Mouse (Mus musculus) lung, embryonic 15.5 days (tissue): Measurements from ENCODE around the gene Pax9. TPM values are rescaled to one million over a fixed set of nuclear protein-coding genes. Genes with fewer than 3 reads are reported as not detected.
A peak's percentile ranks its signal among the peaks of the same experiment; 100 is the strongest.

Source experiments
- ATAC-seq: fragments of 200-750 bp; cut with Nextera tagmentation; 2 replicates; pipeline ENCODE4 v1.8.0; 2017; ENCODE audit warnings: moderate number of reproducible peaks, borderline replicate concordance; ENCODE audit not compliant: low FRiP score, low TSS enrichment; ENCODE audit errors: extremely low read depth
- H3K27ac ChIP-seq: fragments of 300-500 bp; sonication (generic); 2 replicates; pipeline ENCODE4 v1.5.1; 2015; ENCODE audit warnings: moderate library complexity, mild to moderate bottlenecking, inconsistent platforms
- H3K27me3 ChIP-seq: fragments of 300-500 bp; sonication (generic); 2 replicates; pipeline ENCODE4 v1.6.1; 2015; ENCODE audit warnings: inconsistent platforms
- H3K36me3 ChIP-seq: fragments of 300-500 bp; sonication (generic); 2 replicates; pipeline ENCODE4 v1.6.1; 2015; ENCODE audit warnings: inconsistent platforms
- H3K4me1 ChIP-seq: fragments of 300-500 bp; sonication (generic); 2 replicates; pipeline ENCODE4 v1.6.1; 2015; ENCODE audit warnings: inconsistent platforms
- H3K4me2 ChIP-seq: fragments of 300-500 bp; sonication (generic); 2 replicates; pipeline ENCODE4 v1.6.1; 2015; ENCODE audit warnings: inconsistent platforms, mild to moderate bottlenecking, moderate library complexity
- H3K4me3 ChIP-seq: fragments of 300-500 bp; sonication (generic); 2 replicates; pipeline ENCODE4 v1.5.1; 2015; ENCODE audit warnings: mild to moderate bottlenecking, inconsistent platforms
- H3K9ac ChIP-seq: fragments of 300-500 bp; sonication (generic); 2 replicates; pipeline ENCODE4 v1.6.1; 2015; ENCODE audit warnings: inconsistent platforms
- H3K9me3 ChIP-seq: fragments of 300-500 bp; sonication (generic); 2 replicates; pipeline ENCODE4 v1.6.1; 2016; ENCODE audit warnings: inconsistent platforms
- whole genome bisulfite sequencing: fragments of 180-500 bp; shearing (Covaris S2); methylation state at CpG from one replicate; pipeline ENCODE4 v1.1.7; 2015; 5-methylcytosine and 5-hydroxymethylcytosine counted together
- polyA plus RNA-seq: library from polyadenylated mRNA; unstranded; fragments of >200 nt; fragmentation: Nextera tagmentation; extraction: Ambion mirVana; gene quantifications from 2 replicates; pipeline ENCODE4 v1.2.1, GENCODE M21; 2015

Gene Pax9
- 0.67 and 0.90 TPM in 2 replicates for polyA plus RNA-seq

DNA sequence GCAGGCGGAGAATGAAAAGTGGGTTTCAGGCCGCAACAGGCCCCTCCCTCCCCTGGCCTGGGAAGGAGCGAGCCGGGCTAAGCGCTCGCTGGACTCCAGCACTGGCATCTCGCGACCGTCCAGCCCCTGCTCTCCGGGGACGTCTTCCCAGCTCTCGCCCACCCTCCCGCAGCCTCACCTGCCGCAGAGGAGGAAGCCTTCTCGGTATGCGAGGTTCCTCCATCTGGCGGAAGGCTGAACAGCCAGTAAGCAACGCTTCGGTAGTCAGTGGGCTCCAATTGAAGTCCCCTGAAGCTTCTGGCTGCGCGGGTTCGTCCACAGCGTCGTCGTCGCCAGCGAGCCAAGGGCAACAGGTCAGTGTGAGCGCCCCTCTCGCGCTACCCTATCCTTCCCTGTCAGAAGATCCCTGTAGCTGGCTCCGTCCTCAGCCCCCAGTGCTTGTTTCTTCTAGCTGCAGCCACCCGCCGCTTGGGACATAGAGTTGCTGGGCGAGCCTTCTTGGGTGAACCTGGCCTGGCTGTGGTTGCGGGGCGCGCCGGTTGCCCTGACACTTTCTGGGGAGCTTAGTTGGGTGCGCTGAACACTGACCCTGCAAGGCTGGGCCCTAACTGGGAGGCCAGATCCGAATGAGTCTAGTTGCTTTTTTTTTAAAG, at the start of gene Pax9:
Gene Pax9 (plus strand): TSS at position 341 of the 653 bp plus-strand sequence.
- H3K9me3 ChIP-seq, result no peaks in the 10 kb centered on the region
- H3K27ac ChIP-seq, result no peak within 1 kb of the TSS
- no peak within 1 kb of the TSS for H3K9ac ChIP-seq
- ATAC-seq, result no peak
- no peaks in the 10 kb centered on the region for H3K36me3 ChIP-seq
- peaks cover 33% of the 10 kb centered on the region for H3K4me1 ChIP-seq
- peaks cover 98% of the 10 kb centered on the region for H3K27me3 ChIP-seq
- peak within 1 kb of the TSS; percentile 24 for H3K4me3 ChIP-seq
- WGBS, result 2% methylated on average over 37 of the region's 40 CpGs
- H3K4me2 ChIP-seq, result peak within 1 kb of the TSS; percentile 42

DNA sequence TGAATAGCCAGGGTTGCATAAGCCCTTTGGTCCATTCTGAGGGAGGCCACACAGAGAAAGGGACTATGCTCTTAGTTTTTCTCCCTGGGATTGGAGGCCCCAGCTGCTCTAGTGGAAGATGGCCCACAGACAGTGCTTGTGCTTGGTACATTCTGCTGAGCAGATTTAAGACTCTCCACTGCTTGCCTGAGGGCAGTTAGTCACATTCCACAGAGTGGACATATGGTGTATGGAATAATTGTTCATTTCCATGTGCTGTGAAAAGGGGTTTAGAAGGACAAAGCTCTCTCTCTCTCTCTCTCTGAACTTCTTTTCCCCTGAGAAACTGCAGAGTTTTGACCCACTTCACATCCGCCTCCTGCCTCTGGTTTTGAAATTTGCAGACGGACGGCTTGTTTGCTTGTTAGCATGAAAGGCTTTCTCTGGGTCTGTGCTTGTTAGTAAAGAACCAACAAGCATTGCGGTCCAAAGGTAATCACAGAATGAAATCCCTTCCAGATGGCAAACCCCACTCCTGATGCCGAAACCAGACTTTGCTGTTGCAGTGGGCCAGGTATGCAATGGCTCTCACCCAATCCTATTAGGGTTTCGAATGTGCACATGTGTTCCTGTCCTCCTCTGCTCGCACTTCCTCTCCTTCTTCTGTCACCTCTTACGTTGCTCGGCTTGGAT, 22.0 kb upstream of the Pax9 start:
- Histone ChIP-seq H3K4me2 (no peak overlapping the region), H3K4me1 (no peaks in the 10 kb centered on the region), H3K4me3 (no peak overlapping the region), H3K9ac (no peak overlapping the region), H3K36me3 (no peaks in the 10 kb centered on the region), H3K9me3 (no peaks in the 10 kb centered on the region), H3K27ac (no peak overlapping the region), H3K27me3 (no peaks in the 10 kb centered on the region)
- no peak for ATAC-seq
- WGBS, result 76% methylated on average over 9 of the region's 9 CpGs

DNA sequence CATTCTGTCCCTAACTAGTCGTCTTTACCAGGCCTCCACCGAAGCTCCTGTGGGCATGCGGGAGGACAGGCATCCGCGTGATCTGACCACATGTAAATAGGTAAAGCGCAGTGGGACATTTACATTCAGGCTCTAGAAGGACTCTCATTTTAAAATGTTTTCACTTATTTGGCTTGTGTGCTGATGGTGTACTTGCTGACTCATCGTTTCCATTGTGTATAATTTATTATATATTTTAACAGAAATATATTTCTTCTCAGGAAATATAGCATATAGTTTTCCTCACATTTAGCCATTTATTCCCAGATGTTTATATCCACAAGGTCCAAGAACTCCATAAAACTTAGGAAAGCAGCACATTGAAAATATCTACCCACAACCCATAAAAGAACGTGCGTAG, 20.8 kb upstream of the Pax9 start:
- Histone ChIP-seq H3K9me3 (no peaks in the 10 kb centered on the region), H3K4me1 (no peaks in the 10 kb centered on the region), H3K4me2 (no peak overlapping the region), H3K4me3 (no peak overlapping the region), H3K27ac (no peak overlapping the region), H3K9ac (no peak overlapping the region), H3K27me3 (no peaks in the 10 kb centered on the region), H3K36me3 (no peaks in the 10 kb centered on the region)
- 91% methylated on average over 9 of the region's 9 CpGs for WGBS
- ATAC-seq, result no peak

DNA sequence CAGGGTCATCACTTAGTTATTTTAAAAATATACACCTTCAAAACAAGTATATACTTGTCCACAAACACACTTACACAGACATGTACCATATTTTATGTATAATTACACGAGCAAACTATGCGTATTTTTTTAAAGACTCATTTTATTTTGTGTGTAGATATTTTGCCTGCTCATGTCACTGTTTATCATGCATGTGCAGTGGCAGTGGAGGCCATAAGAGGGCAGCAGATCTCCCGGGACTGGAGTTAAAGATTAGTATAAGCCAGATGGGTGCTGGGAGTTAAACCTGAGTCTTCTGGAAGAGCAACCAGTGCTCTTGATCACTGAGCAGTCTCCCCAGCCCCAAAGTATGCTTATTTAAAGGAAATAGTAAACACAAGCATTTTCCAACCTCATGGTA, 16.8 kb upstream of the Pax9 start:
- H3K4me2 ChIP-seq, result no peak overlapping the region
- WGBS, result 32% methylated on average over 3 of the region's 3 CpGs
- H3K9me3 ChIP-seq, result no peaks in the 10 kb centered on the region
- no peak for ATAC-seq
- no peak overlapping the region for H3K27ac ChIP-seq
- H3K36me3 ChIP-seq, result no peaks in the 10 kb centered on the region
- no peak overlapping the region for H3K4me3 ChIP-seq
- no peaks in the 10 kb centered on the region for H3K4me1 ChIP-seq
- H3K9ac ChIP-seq, result no peak overlapping the region
- H3K27me3 ChIP-seq, result peaks cover 21% of the 10 kb centered on the region

DNA sequence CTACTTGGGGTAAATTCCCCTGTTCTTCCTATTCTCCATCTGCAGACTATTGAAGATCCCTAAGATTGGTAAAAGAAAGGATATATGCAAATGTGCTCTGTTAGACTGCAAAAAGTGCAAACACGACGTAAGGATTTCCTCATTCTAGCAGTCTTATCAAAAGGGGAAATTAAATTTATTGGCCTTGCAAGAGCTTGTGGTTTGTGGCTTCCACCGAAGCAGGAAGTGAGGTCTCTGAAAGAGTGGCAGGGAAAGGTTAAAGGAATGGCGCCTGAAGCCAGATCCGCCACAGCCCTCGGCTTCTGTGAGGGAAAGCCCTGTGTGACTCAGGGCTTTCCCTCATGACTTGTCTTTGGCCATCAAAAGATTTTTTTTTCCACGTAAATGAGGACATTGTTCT, 13.9 kb upstream of the Pax9 start:
- H3K4me3 ChIP-seq, result no peak overlapping the region
- H3K36me3 ChIP-seq, result no peaks in the 10 kb centered on the region
- no peak overlapping the region for H3K9ac ChIP-seq
- H3K27ac ChIP-seq, result no peak overlapping the region
- no peak overlapping the region for H3K4me2 ChIP-seq
- ATAC-seq, result no peak
- peaks cover 50% of the 10 kb centered on the region for H3K27me3 ChIP-seq
- WGBS, result 56% methylated on average over 7 of the region's 7 CpGs
- H3K9me3 ChIP-seq, result no peaks in the 10 kb centered on the region
- H3K4me1 ChIP-seq, result 0 out of 2 replicates have a peak, but pooled peaks cover 6% of the 10 kb centered on the region

DNA sequence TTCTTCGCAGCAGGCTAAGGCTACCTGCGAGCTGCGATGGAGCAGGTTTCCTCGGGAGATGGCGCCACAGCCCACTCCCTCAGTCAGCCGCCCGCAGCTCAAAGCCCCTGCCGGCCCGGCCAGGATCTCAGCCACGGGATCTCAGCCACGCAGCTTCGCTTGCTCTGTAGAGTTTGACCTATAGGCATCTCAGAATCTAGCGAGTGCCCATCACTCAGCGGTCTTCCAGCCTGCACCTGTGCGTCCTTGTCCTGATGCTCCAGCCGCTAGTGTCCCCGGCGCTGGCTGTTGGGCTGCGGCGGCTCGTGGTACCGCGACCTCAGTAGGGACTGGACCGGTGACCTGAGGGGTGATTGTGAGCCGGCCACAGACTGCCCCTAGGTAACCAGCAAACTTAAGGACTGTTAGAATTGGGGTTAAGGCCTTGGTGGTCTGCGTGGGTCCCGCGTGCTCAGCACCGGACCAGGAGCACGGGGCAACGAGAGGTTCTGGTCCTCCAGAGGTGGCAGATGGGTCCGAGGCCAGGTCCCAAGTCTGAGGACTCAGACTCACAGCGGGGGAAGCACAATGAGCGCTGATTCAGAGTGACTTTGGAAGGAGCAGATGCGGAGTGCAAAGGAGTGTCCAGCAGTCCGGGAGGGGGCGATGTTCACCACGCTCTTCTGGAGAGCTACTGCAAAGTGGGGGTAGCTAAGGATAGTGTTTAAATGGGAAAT, 10.3 kb upstream of the Pax9 start:
- H3K4me3 ChIP-seq, result peak overlapping the region; percentile 26
- ATAC-seq, result peak; percentile 55; the same call in 1 of the 2 replicates
- under 1% methylated on average over 38 of the region's 38 CpGs for WGBS
- H3K27ac ChIP-seq, result no peak overlapping the region
- H3K36me3 ChIP-seq, result no peaks in the 10 kb centered on the region
- peak overlapping the region; percentile 56 for H3K4me2 ChIP-seq
- no peaks in the 10 kb centered on the region for H3K9me3 ChIP-seq
- peaks cover 78% of the 10 kb centered on the region for H3K27me3 ChIP-seq
- 0 out of 2 replicates have a peak, but pooled peaks cover 6% of the 10 kb centered on the region for H3K4me1 ChIP-seq
- H3K9ac ChIP-seq, result no peak overlapping the region

DNA sequence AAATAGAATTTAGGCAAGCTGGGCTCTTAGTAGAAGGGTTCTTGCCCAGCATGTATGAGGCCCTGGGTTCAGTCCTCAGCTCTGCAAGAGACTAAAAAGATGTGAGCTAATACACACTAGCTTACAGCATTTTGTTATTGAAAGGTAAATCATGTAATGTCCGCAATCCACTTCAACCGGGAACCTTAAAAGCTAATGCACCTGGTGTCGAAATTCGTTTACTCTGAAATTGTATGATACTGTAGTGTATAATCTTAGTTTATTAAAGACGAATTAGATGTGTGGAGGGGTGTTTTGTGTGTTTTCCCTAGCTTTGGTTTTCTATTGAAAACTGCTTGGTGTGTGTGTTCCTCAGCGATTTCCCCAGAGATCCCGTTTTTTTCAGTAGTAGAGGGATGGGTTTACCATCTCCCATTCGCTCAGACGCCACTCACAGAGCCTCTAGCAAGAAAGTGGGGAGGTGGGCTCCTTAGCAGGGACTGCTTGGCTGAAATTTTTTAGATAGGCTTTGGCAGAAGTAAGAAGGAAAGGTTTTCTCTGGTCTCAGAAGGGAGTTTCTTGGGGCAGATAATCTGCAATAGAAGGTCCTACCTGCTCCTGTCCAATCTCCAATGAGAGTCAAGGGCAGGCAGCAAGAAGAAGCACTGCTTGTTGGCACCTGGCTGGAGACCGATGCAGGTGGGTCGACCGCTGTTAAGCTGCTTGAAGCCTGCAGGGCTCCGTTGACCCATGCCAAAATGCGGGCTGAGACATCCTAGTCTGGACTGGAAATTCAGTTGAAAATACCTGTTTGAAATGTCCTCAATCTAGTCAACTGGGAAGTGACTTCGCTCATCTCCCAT, 3.7 kb upstream of the Pax9 start:
- H3K4me1 ChIP-seq, result peaks cover 15% of the 10 kb centered on the region
- H3K4me2 ChIP-seq, result no peak overlapping the region
- ATAC-seq, result no peak
- H3K36me3 ChIP-seq, result no peaks in the 10 kb centered on the region
- 11% methylated on average over 15 of the region's 15 CpGs for WGBS
- H3K9me3 ChIP-seq, result no peaks in the 10 kb centered on the region
- H3K27me3 ChIP-seq, result peaks cover 90% of the 10 kb centered on the region
- H3K27ac ChIP-seq, result no peak overlapping the region
- no peak overlapping the region for H3K4me3 ChIP-seq
- no peak overlapping the region for H3K9ac ChIP-seq

DNA sequence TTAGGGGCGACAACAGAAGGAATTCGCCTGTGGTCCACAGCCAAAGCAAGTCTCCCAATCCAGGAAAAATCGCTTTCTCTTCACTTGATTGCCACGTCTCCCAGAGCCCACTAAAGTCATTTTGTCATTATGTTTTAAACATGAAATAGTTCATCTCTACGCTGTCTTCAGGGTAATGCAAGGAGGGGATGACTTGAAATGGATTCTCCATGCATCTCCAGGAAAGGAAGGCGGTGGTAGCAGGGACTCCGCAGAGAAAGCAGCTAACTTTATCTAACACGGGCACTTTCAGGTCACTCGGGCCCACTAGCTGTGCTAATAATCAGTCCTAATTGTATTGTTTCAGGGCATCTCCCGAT, 3.1 kb upstream of the Pax9 start:
- no peak for ATAC-seq

DNA sequence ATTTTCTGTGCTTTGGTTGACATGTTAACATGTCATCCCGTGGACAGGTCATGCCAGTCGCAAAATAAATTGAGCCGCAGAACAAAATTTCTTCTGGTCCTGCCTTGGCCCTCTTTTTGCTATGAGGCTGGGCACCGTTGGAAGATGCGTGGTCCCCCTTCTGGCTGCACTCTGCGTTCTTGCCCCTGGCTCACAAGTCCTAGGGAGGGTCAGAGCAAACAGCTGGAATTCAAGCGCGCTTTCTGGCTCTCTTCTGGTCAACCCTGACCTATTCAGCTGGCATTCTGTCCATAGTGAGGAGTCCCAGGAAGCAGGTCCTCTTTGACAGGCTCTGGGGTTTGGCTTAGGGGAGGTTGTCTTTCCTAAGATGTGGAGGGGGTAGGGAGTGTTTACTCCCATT, 2.6 kb upstream of the Pax9 start:
- H3K4me3 ChIP-seq, result no peak overlapping the region
- H3K9me3 ChIP-seq, result no peaks in the 10 kb centered on the region
- no peaks in the 10 kb centered on the region for H3K36me3 ChIP-seq
- no peak overlapping the region for H3K9ac ChIP-seq
- peaks cover 15% of the 10 kb centered on the region for H3K4me1 ChIP-seq
- WGBS, result 4% methylated on average over 8 of the region's 8 CpGs
- H3K27me3 ChIP-seq, result peaks cover 90% of the 10 kb centered on the region
- ATAC-seq, result no peak
- no peak overlapping the region for H3K27ac ChIP-seq
- H3K4me2 ChIP-seq, result no peak overlapping the region

More for the DNA sequence above, 3.1 kb upstream of the Pax9 start:
- no peak overlapping the region for H3K4me2 ChIP-seq
- peaks cover 15% of the 10 kb centered on the region for H3K4me1 ChIP-seq
- no peak overlapping the region for H3K9ac ChIP-seq
- H3K4me3 ChIP-seq, result no peak overlapping the region
- H3K36me3 ChIP-seq, result no peaks in the 10 kb centered on the region
- H3K27me3 ChIP-seq, result peaks cover 90% of the 10 kb centered on the region
- no peak overlapping the region for H3K27ac ChIP-seq
- no peaks in the 10 kb centered on the region for H3K9me3 ChIP-seq
- 10% methylated on average over 10 of the region's 10 CpGs for WGBS

DNA sequence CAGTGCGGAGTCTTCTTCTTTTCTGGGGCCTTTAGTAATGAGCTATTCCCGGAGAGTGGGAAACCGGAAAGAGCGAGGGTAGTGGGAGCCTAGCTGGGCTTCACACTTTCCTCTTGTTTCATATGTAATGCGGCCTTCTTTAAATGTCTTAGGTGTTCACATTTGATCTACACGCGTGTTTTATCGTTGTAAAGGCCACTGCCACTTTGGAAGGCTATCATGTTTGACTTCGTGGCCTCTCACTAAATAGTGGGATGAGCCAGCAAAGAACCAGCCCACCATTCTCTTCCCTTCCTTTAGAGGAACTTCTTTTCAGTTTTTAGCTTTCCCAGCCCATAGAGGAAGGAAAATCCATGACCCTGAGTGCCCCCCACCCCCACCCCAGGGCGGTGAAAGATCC, 2.2 kb upstream of the Pax9 start:
- no peak overlapping the region for H3K27ac ChIP-seq
- H3K4me2 ChIP-seq, result no peak overlapping the region
- peaks cover 15% of the 10 kb centered on the region for H3K4me1 ChIP-seq
- no peak overlapping the region for H3K9ac ChIP-seq
- H3K4me3 ChIP-seq, result no peak overlapping the region
- ATAC-seq, result no peak
- WGBS, result 6% methylated on average over 10 of the region's 10 CpGs
- peaks cover 90% of the 10 kb centered on the region for H3K27me3 ChIP-seq
- no peaks in the 10 kb centered on the region for H3K36me3 ChIP-seq
- no peaks in the 10 kb centered on the region for H3K9me3 ChIP-seq

DNA sequence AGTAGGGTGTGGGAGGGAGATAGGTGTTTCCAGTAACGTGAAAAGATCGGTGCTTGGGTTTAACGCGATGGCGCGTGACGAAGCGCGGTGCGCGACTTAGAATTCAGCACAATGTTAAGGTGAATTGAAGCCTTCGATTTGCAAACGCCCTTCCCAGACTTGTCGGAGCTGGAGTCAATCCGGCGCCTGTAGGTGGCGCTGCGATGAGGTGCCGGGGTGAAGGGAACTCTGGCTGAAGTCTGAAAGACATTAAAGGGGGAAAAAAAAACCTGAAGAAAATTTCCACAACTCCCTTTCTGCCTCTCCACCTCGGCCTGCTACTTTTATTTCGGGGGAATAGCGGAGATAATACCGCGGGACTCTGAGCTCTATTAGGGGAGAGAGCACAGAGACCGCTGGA, 1.8 kb upstream of the Pax9 start:
- Histone ChIP-seq H3K4me1 (peaks cover 15% of the 10 kb centered on the region), H3K4me3 (no peak overlapping the region), H3K36me3 (no peaks in the 10 kb centered on the region), H3K4me2 (no peak overlapping the region), H3K27me3 (peaks cover 91% of the 10 kb centered on the region), H3K27ac (no peak overlapping the region), H3K9me3 (no peaks in the 10 kb centered on the region), H3K9ac (no peak overlapping the region)
- ATAC-seq, result no peak
- under 1% methylated on average over 25 of the region's 25 CpGs for whole genome bisulfite sequencing
